Mouse (Mus musculus): ENCODE measurements around the gene Sox6. TPM values are rescaled to one million over a fixed set of nuclear protein-coding genes. Genes with fewer than 3 reads are reported as not detected.
A peak's percentile ranks its signal among the peaks of the same experiment; 100 is the strongest.
"Not testable (repeated sequence)": the region's sequence is repeated elsewhere in the genome, so short reads cannot be mapped to it uniquely, and the experiment has no call there.

Gene Sox6
- polyA plus RNA-seq, 1 experiment from 2014 or later, result 39.1 TPM

- WGBS, result 29% methylated on average over 10 of the region's 10 CpGs
- Histone ChIP-seq H3K9ac (ENCODE audit: low read length) (peak overlapping the region; percentile 22; the same call in 1 of the 2 replicates), H3K9me3 (ENCODE audit: control insufficient read depth, low read length) (no peaks in the 10 kb centered on the region), H3K27me3 (ENCODE audit: control insufficient read depth, insufficient read depth, low read length) (no peaks in the 10 kb centered on the region), H3K4me1 (ENCODE audit: control insufficient read depth in 2 of 2, insufficient read depth in 2 of 2, low read length in 2 of 2) (peaks cover 0 to 4% of the 10 kb centered on the region in 2 experiments; a peak in 1 of 4 replicates), H3K4me3 (ENCODE audit: control insufficient read depth in 1 of 2, insufficient read depth in 1 of 2, low read depth in 1 of 2, low read length in 2 of 2) (peak overlapping the region; percentile 8 to 20; a peak in 3 of 4 replicates), H3K36me3 (ENCODE audit: control insufficient read depth, insufficient read depth, low read length) (no peaks in the 10 kb centered on the region), H3K4me2 (ENCODE audit: low read length) (peak overlapping the region; percentile 51), H3K27ac (replicated peaks in 1 of 2; ENCODE audit: control insufficient read depth in 1 of 2, insufficient read depth in 1 of 2, low read depth in 2 of 2, low read length in 2 of 2) (peak overlapping the region; percentile 65 to 74)
- ATAC-seq (ENCODE audit: insufficient number of reproducible peaks, insufficient read depth, low FRiP score, low read depth), result peak; percentile 31; the same call in 1 of the 2 replicates
Measured at GRCm38 (mm10) chr7:115615697-115616237, 422.8 kb downstream of the Sox6 start.

DNA sequence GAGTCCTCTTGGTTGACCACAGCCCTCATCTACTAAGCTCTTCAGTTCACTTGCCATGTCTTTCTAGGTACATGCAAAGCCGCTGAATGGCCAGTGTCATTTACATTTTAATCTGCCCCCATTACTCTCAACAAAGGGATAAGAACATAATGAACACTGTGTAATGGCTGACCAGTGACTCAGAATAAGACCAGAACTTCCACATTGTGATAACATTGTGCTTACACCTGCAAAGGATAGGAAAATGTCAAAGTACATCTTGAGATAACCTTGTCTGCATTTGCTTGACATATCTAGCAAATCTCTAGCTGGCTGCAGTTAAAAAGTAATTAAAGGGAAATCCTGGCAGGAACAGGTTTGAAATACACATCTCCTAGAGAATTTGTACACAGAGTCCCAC lies 431.1 kb downstream of the Sox6 start:
- no peak overlapping the region for H3K4me2 ChIP-seq (ENCODE audit: low read length)
- H3K9me3 ChIP-seq (ENCODE audit: control insufficient read depth, low read length), result no peaks in the 10 kb centered on the region
- ATAC-seq (ENCODE audit: insufficient number of reproducible peaks, insufficient read depth, low FRiP score, low read depth), result no peak
- WGBS, result 83% methylated on average over 1 of the region's 1 CpGs
- H3K4me3 ChIP-seq (ENCODE audit: control insufficient read depth in 1 of 2, insufficient read depth in 1 of 2, low read depth in 1 of 2, low read length in 2 of 2), result no peak overlapping the region
- no peak overlapping the region for H3K27ac ChIP-seq (replicated peaks in 1 of 2; ENCODE audit: control insufficient read depth in 1 of 2, insufficient read depth in 1 of 2, low read depth in 2 of 2, low read length in 2 of 2)
- no peaks in the 10 kb centered on the region for H3K27me3 ChIP-seq (ENCODE audit: control insufficient read depth, insufficient read depth, low read length)
- H3K4me1 ChIP-seq (ENCODE audit: control insufficient read depth in 2 of 2, insufficient read depth in 2 of 2, low read length in 2 of 2), result no peaks in the 10 kb centered on the region
- H3K36me3 ChIP-seq (ENCODE audit: control insufficient read depth, insufficient read depth, low read length), result no peaks in the 10 kb centered on the region
- H3K9ac ChIP-seq (ENCODE audit: low read length), result no peak overlapping the region

GRCm38 (mm10) chr7:115606125-115606524 lies 432.5 kb downstream of the Sox6 start:
- not testable (repeated sequence) for ATAC-seq (ENCODE audit: insufficient number of reproducible peaks, insufficient read depth, low FRiP score, low read depth); H3K9me3 ChIP-seq (ENCODE audit: control insufficient read depth, low read length); H3K9ac ChIP-seq (ENCODE audit: low read length); H3K36me3 ChIP-seq (ENCODE audit: control insufficient read depth, insufficient read depth, low read length); H3K27ac ChIP-seq (replicated peaks in 1 of 2; ENCODE audit: control insufficient read depth in 1 of 2, insufficient read depth in 1 of 2, low read depth in 2 of 2, low read length in 2 of 2); H3K4me3 ChIP-seq (ENCODE audit: control insufficient read depth in 1 of 2, insufficient read depth in 1 of 2, low read depth in 1 of 2, low read length in 2 of 2); H3K4me2 ChIP-seq (ENCODE audit: low read length); H3K27me3 ChIP-seq (ENCODE audit: control insufficient read depth, insufficient read depth, low read length); H3K4me1 ChIP-seq (ENCODE audit: control insufficient read depth in 2 of 2, insufficient read depth in 2 of 2, low read length in 2 of 2)
- 66% methylated on average over 3 of the region's 3 CpGs for WGBS

DNA sequence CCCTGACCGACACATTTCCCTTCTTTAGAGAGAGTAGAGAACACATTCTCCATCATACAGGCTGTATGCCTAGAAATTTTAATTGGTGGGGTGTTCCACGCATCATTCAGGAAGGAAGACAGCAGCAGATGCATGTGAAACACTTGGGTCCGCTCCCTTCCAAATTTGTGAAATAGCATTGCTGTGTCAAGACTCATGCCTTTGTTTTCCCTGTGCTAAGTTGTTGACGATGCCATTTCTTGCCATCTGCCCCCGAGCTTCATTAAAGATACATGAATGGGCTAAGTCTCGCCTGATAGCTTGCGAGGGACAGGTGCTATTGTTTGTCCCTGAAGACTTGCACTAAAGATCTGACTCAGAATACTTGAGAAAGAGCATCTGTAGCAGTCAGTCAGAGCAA lies 433.7 kb downstream of the Sox6 start:
- Histone ChIP-seq H3K27me3 (ENCODE audit: control insufficient read depth, insufficient read depth, low read length) (no peaks in the 10 kb centered on the region), H3K4me3 (ENCODE audit: control insufficient read depth in 1 of 2, insufficient read depth in 1 of 2, low read depth in 1 of 2, low read length in 2 of 2) (no peak overlapping the region), H3K4me1 (ENCODE audit: control insufficient read depth in 2 of 2, insufficient read depth in 2 of 2, low read length in 2 of 2) (no peaks in the 10 kb centered on the region), H3K4me2 (ENCODE audit: low read length) (no peak overlapping the region), H3K9me3 (ENCODE audit: control insufficient read depth, low read length) (no peaks in the 10 kb centered on the region), H3K36me3 (ENCODE audit: control insufficient read depth, insufficient read depth, low read length) (no peaks in the 10 kb centered on the region), H3K27ac (replicated peaks in 1 of 2; ENCODE audit: control insufficient read depth in 1 of 2, insufficient read depth in 1 of 2, low read depth in 2 of 2, low read length in 2 of 2) (no peak overlapping the region), H3K9ac (ENCODE audit: low read length) (no peak overlapping the region)
- no peak for ATAC-seq (ENCODE audit: insufficient number of reproducible peaks, insufficient read depth, low FRiP score, low read depth)
- 78% methylated on average over 7 of the region's 7 CpGs for WGBS

DNA sequence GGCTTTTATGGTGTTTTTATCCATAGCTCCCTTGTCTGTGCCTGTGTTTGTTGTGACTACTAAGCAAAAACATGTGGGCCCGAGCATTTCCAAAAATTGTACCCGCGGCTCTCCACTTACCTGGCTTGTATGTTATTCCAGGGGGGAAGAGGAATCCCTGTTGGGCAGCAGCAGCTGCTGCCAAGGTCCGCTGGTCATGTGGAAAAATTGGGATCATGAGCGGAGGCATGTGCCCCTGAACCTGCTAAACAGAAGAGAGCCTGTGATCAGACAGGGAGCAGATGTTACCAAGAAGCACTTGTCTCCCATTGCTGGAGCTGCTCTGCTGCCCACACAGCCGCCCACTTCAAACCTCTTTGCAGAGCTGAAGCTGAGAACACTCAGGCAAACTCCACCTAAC lies 441.2 kb downstream of the Sox6 start:
- peaks cover 0 to 2% of the 10 kb centered on the region in 2 experiments; a peak in 1 of 4 replicates for H3K4me1 ChIP-seq (ENCODE audit: control insufficient read depth in 2 of 2, insufficient read depth in 2 of 2, low read length in 2 of 2)
- no peak overlapping the region for H3K27ac ChIP-seq (replicated peaks in 1 of 2; ENCODE audit: control insufficient read depth in 1 of 2, insufficient read depth in 1 of 2, low read depth in 2 of 2, low read length in 2 of 2)
- no peak overlapping the region for H3K4me2 ChIP-seq (ENCODE audit: low read length)
- H3K9me3 ChIP-seq (ENCODE audit: control insufficient read depth, low read length), result no peaks in the 10 kb centered on the region
- 68% methylated on average over 6 of the region's 6 CpGs for WGBS
- H3K4me3 ChIP-seq (ENCODE audit: control insufficient read depth in 1 of 2, insufficient read depth in 1 of 2, low read depth in 1 of 2, low read length in 2 of 2), result no peak overlapping the region
- no peak overlapping the region for H3K9ac ChIP-seq (ENCODE audit: low read length)
- ATAC-seq (ENCODE audit: insufficient number of reproducible peaks, insufficient read depth, low FRiP score, low read depth), result no peak
- H3K27me3 ChIP-seq (ENCODE audit: control insufficient read depth, insufficient read depth, low read length), result no peaks in the 10 kb centered on the region
- H3K36me3 ChIP-seq (ENCODE audit: control insufficient read depth, insufficient read depth, low read length), result no peaks in the 10 kb centered on the region

GRCm38 (mm10) chr7:115580461-115580860 lies 458.1 kb downstream of the Sox6 start:
- no peak overlapping the region for H3K27ac ChIP-seq (replicated peaks in 1 of 2; ENCODE audit: control insufficient read depth in 1 of 2, insufficient read depth in 1 of 2, low read depth in 2 of 2, low read length in 2 of 2)
- 79% methylated on average over 7 of the region's 7 CpGs for WGBS
- H3K9me3 ChIP-seq (ENCODE audit: control insufficient read depth, low read length), result no peaks in the 10 kb centered on the region
- no peak overlapping the region for H3K9ac ChIP-seq (ENCODE audit: low read length)
- no peaks in the 10 kb centered on the region for H3K36me3 ChIP-seq (ENCODE audit: control insufficient read depth, insufficient read depth, low read length)
- no peak overlapping the region for H3K4me2 ChIP-seq (ENCODE audit: low read length)
- H3K27me3 ChIP-seq (ENCODE audit: control insufficient read depth, insufficient read depth, low read length), result no peaks in the 10 kb centered on the region
- H3K4me1 ChIP-seq (ENCODE audit: control insufficient read depth in 2 of 2, insufficient read depth in 2 of 2, low read length in 2 of 2), result peaks cover 0 to 8% of the 10 kb centered on the region in 2 experiments; a peak in 3 of 4 replicates
- H3K4me3 ChIP-seq (ENCODE audit: control insufficient read depth in 1 of 2, insufficient read depth in 1 of 2, low read depth in 1 of 2, low read length in 2 of 2), result no peak overlapping the region
- no peak for ATAC-seq (ENCODE audit: insufficient number of reproducible peaks, insufficient read depth, low FRiP score, low read depth)

DNA sequence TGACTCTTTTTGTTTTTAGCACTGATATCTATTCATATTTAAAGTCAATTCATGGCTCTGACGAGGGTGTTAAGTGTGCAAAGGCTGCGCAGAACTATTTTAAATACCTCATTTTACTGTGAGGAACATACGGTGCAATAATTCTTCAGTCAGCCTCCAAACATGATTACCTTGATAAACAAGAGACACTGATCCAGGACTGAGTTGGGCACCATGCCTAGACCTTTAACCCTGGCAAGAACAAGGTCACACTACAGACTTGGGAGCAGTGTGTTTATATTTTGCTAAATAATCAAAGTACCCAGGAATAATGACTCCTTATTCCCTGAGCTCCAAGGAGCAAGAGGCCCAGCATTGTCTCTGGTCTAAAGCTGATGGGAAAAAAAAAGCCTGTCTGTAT lies 458.8 kb downstream of the Sox6 start:
- H3K4me3 ChIP-seq (ENCODE audit: control insufficient read depth in 1 of 2, insufficient read depth in 1 of 2, low read depth in 1 of 2, low read length in 2 of 2), result no peak overlapping the region
- H3K36me3 ChIP-seq (ENCODE audit: control insufficient read depth, insufficient read depth, low read length), result no peaks in the 10 kb centered on the region
- H3K9me3 ChIP-seq (ENCODE audit: control insufficient read depth, low read length), result no peaks in the 10 kb centered on the region
- H3K27me3 ChIP-seq (ENCODE audit: control insufficient read depth, insufficient read depth, low read length), result no peaks in the 10 kb centered on the region
- H3K4me2 ChIP-seq (ENCODE audit: low read length), result no peak overlapping the region
- no peak overlapping the region for H3K9ac ChIP-seq (ENCODE audit: low read length)
- no peak for ATAC-seq (ENCODE audit: insufficient number of reproducible peaks, insufficient read depth, low FRiP score, low read depth)
- H3K27ac ChIP-seq (replicated peaks in 1 of 2; ENCODE audit: control insufficient read depth in 1 of 2, insufficient read depth in 1 of 2, low read depth in 2 of 2, low read length in 2 of 2), result no peak overlapping the region
- WGBS, result 75% methylated on average over 3 of the region's 3 CpGs
- H3K4me1 ChIP-seq (ENCODE audit: control insufficient read depth in 2 of 2, insufficient read depth in 2 of 2, low read length in 2 of 2), result peaks cover 0 to 8% of the 10 kb centered on the region in 2 experiments; a peak in 3 of 4 replicates

- Histone ChIP-seq H3K36me3 (ENCODE audit: control insufficient read depth, insufficient read depth, low read length) (no peaks in the 10 kb centered on the region), H3K4me1 (ENCODE audit: control insufficient read depth in 2 of 2, insufficient read depth in 2 of 2, low read length in 2 of 2) (peaks cover 0 to 8% of the 10 kb centered on the region in 2 experiments; a peak in 3 of 4 replicates), H3K9ac (ENCODE audit: low read length) (no peak overlapping the region), H3K27me3 (ENCODE audit: control insufficient read depth, insufficient read depth, low read length) (no peaks in the 10 kb centered on the region), H3K27ac (replicated peaks in 1 of 2; ENCODE audit: control insufficient read depth in 1 of 2, insufficient read depth in 1 of 2, low read depth in 2 of 2, low read length in 2 of 2) (no peak overlapping the region), H3K9me3 (ENCODE audit: control insufficient read depth, low read length) (no peaks in the 10 kb centered on the region), H3K4me2 (ENCODE audit: low read length) (no peak overlapping the region), H3K4me3 (ENCODE audit: control insufficient read depth in 1 of 2, insufficient read depth in 1 of 2, low read depth in 1 of 2, low read length in 2 of 2) (no peak overlapping the region)
- ATAC-seq (ENCODE audit: insufficient number of reproducible peaks, insufficient read depth, low FRiP score, low read depth), result no peak
- WGBS, result 83% methylated on average over 1 of the region's 1 CpGs
Measured at GRCm38 (mm10) chr7:115576387-115576786, 462.2 kb downstream of the Sox6 start.
